Mouse (Mus musculus) limb, embryonic 12.5 days (tissue): ENCODE measurements at regions not wholly inside any gene's neighbourhood (a gene's known extent, or its start where the extent isn't known, plus 50 kb on each side); places are given as distances from the start of the nearest gene placed in this dataset.

Source experiments
- ATAC-seq: fragments of 200-750 bp; cut with Nextera tagmentation; 2 replicates; pipeline ENCODE4 v1.8.0; 2017; ENCODE audit warnings: low read depth, moderate TSS enrichment; ENCODE audit not compliant: insufficient number of reproducible peaks, insufficient read depth, low FRiP score, low TSS enrichment
- H3K27ac ChIP-seq: fragments of 300-500 bp; sonication (generic); 2 replicates; pipeline ENCODE4 v1.5.1; 2016; ENCODE audit warnings: mild to moderate bottlenecking, moderate library complexity
- H3K27me3 ChIP-seq: fragments of 300-500 bp; sonication (generic); 2 replicates; pipeline ENCODE4 v1.6.1; 2016; ENCODE audit warnings: mild to moderate bottlenecking, moderate library complexity
- H3K36me3 ChIP-seq: fragments of 300-500 bp; sonication (generic); 2 replicates; pipeline ENCODE4 v1.6.1; 2016; ENCODE audit warnings: mild to moderate bottlenecking, moderate library complexity
- H3K4me1 ChIP-seq: fragments of 300-500 bp; sonication (generic); replicated peaks from 2 replicates; pipeline ENCODE4 v1.6.1; 2016
- H3K4me2 ChIP-seq: fragments of 300-500 bp; sonication (generic); 2 replicates; pipeline ENCODE4 v1.6.1; 2016; ENCODE audit warnings: mild to moderate bottlenecking, moderate library complexity
- H3K4me3 ChIP-seq: fragments of 300-500 bp; sonication (generic); replicated peaks from 2 replicates; pipeline ENCODE4 v1.5.1; 2016; ENCODE audit warnings: mild to moderate bottlenecking
- H3K9ac ChIP-seq: fragments of 300-500 bp; sonication (generic); replicated peaks from 2 replicates; pipeline ENCODE4 v1.6.1; 2016; ENCODE audit warnings: mild to moderate bottlenecking, moderate library complexity
- H3K9me3 ChIP-seq: fragments of 300-500 bp; sonication (generic); 2 replicates; pipeline ENCODE4 v1.6.1; 2016; ENCODE audit warnings: mild to moderate bottlenecking, moderate library complexity
- WGBS: fragments of 180-500 bp; shearing (Covaris S2); methylation state at CpG from one replicate; pipeline ENCODE4 v1.1.7; 2016; 5-methylcytosine and 5-hydroxymethylcytosine counted together

GRCm38 (mm10) chr12:12882931-12883553, 58.7 kb downstream of the Mycn start:
- Histone ChIP-seq H3K4me3 (no peak overlapping the region), H3K27ac (no peak overlapping the region), H3K27me3 (no peaks in the 10 kb centered on the region), H3K9ac (no peak overlapping the region), H3K36me3 (no peaks in the 10 kb centered on the region), H3K4me1 (0 out of 2 replicates have a peak, but pooled peaks cover 8% of the 10 kb centered on the region), H3K9me3 (no peaks in the 10 kb centered on the region), H3K4me2 (no peak overlapping the region)
- no peak for ATAC-seq
- 83% methylated on average over 5 of the region's 5 CpGs for WGBS

- no peak overlapping the region for H3K27ac ChIP-seq
- H3K4me3 ChIP-seq = no peak overlapping the region
- H3K36me3 ChIP-seq = no peaks in the 10 kb centered on the region
- no peak overlapping the region for H3K9ac ChIP-seq
- no peaks in the 10 kb centered on the region for H3K27me3 ChIP-seq
- no peak for ATAC-seq
- H3K4me1 ChIP-seq = no peaks in the 10 kb centered on the region
- no peaks in the 10 kb centered on the region for H3K9me3 ChIP-seq
- 98% methylated on average over 2 of the region's 2 CpGs for whole genome bisulfite sequencing
- H3K4me2 ChIP-seq = no peak overlapping the region
Measured at GRCm38 (mm10) chr12:12878031-12878430, 63.7 kb downstream of the Mycn start.

- Histone ChIP-seq H3K9ac (no peak overlapping the region), H3K27me3 (no peaks in the 10 kb centered on the region), H3K4me3 (no peak overlapping the region), H3K4me2 (no peak overlapping the region), H3K36me3 (no peaks in the 10 kb centered on the region), H3K9me3 (no peaks in the 10 kb centered on the region), H3K27ac (no peak overlapping the region), H3K4me1 (no peaks in the 10 kb centered on the region)
- no peak for ATAC-seq
- WGBS = 58% methylated on average over 5 of the region's 5 CpGs
Measured at GRCm38 (mm10) chr12:12877539-12877938, 64.2 kb downstream of the Mycn start.

GRCm38 (mm10) chr12:12875976-12876745, 65.6 kb downstream of the Mycn start:
- H3K4me3 ChIP-seq = no peak overlapping the region
- H3K4me2 ChIP-seq = no peak overlapping the region
- 75% methylated on average over 12 of the region's 12 CpGs for WGBS
- H3K9me3 ChIP-seq = no peaks in the 10 kb centered on the region
- H3K36me3 ChIP-seq = no peaks in the 10 kb centered on the region
- ATAC-seq = no peak
- H3K9ac ChIP-seq = no peak overlapping the region
- peaks cover 2% of the 10 kb centered on the region; the same call in 1 of the 2 replicates for H3K4me1 ChIP-seq
- H3K27me3 ChIP-seq = no peaks in the 10 kb centered on the region
- H3K27ac ChIP-seq = no peak overlapping the region

- WGBS = 88% methylated on average over 11 of the region's 11 CpGs
- H3K27me3 ChIP-seq = no peaks in the 10 kb centered on the region
- ATAC-seq = no peak
- peaks cover 4% of the 10 kb centered on the region; the same call in 1 of the 2 replicates for H3K4me1 ChIP-seq
- no peak overlapping the region for H3K4me3 ChIP-seq
- no peak overlapping the region for H3K4me2 ChIP-seq
- no peaks in the 10 kb centered on the region for H3K9me3 ChIP-seq
- H3K27ac ChIP-seq = no peak overlapping the region
- H3K36me3 ChIP-seq = no peaks in the 10 kb centered on the region
- no peak overlapping the region for H3K9ac ChIP-seq
Measured at GRCm38 (mm10) chr12:12873551-12873950, 68.2 kb downstream of the Mycn start.

GRCm38 (mm10) chr12:12872974-12873373, 68.7 kb downstream of the Mycn start:
- H3K4me3 ChIP-seq = no peak overlapping the region
- 65% methylated on average over 4 of the region's 4 CpGs for WGBS
- H3K27ac ChIP-seq = no peak overlapping the region
- peaks cover 4% of the 10 kb centered on the region; the same call in 1 of the 2 replicates for H3K4me1 ChIP-seq
- H3K36me3 ChIP-seq = no peaks in the 10 kb centered on the region
- H3K9ac ChIP-seq = no peak overlapping the region
- H3K27me3 ChIP-seq = no peaks in the 10 kb centered on the region
- H3K9me3 ChIP-seq = no peaks in the 10 kb centered on the region
- no peak for ATAC-seq
- no peak overlapping the region for H3K4me2 ChIP-seq

- no peak overlapping the region for H3K4me2 ChIP-seq
- no peak overlapping the region for H3K4me3 ChIP-seq
- H3K9me3 ChIP-seq = no peaks in the 10 kb centered on the region
- ATAC-seq = no peak
- peaks cover 4% of the 10 kb centered on the region; the same call in 1 of the 2 replicates for H3K4me1 ChIP-seq
- no peaks in the 10 kb centered on the region for H3K27me3 ChIP-seq
- no peak overlapping the region for H3K27ac ChIP-seq
- H3K9ac ChIP-seq = no peak overlapping the region
- no peaks in the 10 kb centered on the region for H3K36me3 ChIP-seq
- 48% methylated on average over 4 of the region's 4 CpGs for WGBS
Measured at GRCm38 (mm10) chr12:12871272-12871671, 70.4 kb downstream of the Mycn start.

GRCm38 (mm10) chr12:12866590-12866989, 75.1 kb downstream of the Mycn start:
- H3K4me3 ChIP-seq = no peak overlapping the region
- H3K4me2 ChIP-seq = no peak overlapping the region
- no peak overlapping the region for H3K9ac ChIP-seq
- no peaks in the 10 kb centered on the region for H3K36me3 ChIP-seq
- peaks cover 4% of the 10 kb centered on the region; the same call in 1 of the 2 replicates for H3K4me1 ChIP-seq
- H3K9me3 ChIP-seq = no peaks in the 10 kb centered on the region
- 66% methylated on average over 10 of the region's 10 CpGs for WGBS
- H3K27me3 ChIP-seq = no peaks in the 10 kb centered on the region
- ATAC-seq = no peak
- no peak overlapping the region for H3K27ac ChIP-seq

- H3K27ac ChIP-seq = no peak overlapping the region
- WGBS = 14% methylated on average over 2 of the region's 2 CpGs
- H3K4me3 ChIP-seq = no peak overlapping the region
- H3K9me3 ChIP-seq = no peaks in the 10 kb centered on the region
- no peaks in the 10 kb centered on the region for H3K27me3 ChIP-seq
- H3K36me3 ChIP-seq = no peaks in the 10 kb centered on the region
- no peak for ATAC-seq
- no peaks in the 10 kb centered on the region for H3K4me1 ChIP-seq
- no peak overlapping the region for H3K9ac ChIP-seq
- no peak overlapping the region for H3K4me2 ChIP-seq
Measured at GRCm38 (mm10) chr12:12850681-12851080, 91.0 kb downstream of the Mycn start.

GRCm38 (mm10) chr12:12846716-12847115, 95.0 kb downstream of the Mycn start:
- 83% methylated on average over 1 of the region's 1 CpGs for WGBS

GRCm38 (mm10) chr12:12842247-12842957, 99.3 kb downstream of the Mycn start:
- Histone ChIP-seq H3K9me3 (no peaks in the 10 kb centered on the region), H3K4me2 (peak overlapping the region; percentile 49), H3K27ac (peak overlapping the region; percentile 82; the same call in 1 of the 2 replicates), H3K36me3 (no peaks in the 10 kb centered on the region), H3K9ac (no peak overlapping the region), H3K27me3 (0 out of 2 replicates have a peak, but pooled peaks cover 3% of the 10 kb centered on the region), H3K4me1 (peaks cover 34% of the 10 kb centered on the region), H3K4me3 (no peak overlapping the region)
- WGBS = 15% methylated on average over 17 of the region's 17 CpGs
- ATAC-seq = no peak

More at GRCm38 (mm10) chr12:12846716-12847115, 95.0 kb downstream of the Mycn start:
- Histone ChIP-seq H3K4me2 (no peak overlapping the region), H3K36me3 (no peaks in the 10 kb centered on the region), H3K9ac (no peak overlapping the region), H3K4me3 (no peak overlapping the region), H3K27me3 (0 out of 2 replicates have a peak, but pooled peaks cover 1% of the 10 kb centered on the region), H3K4me1 (peaks cover 15% of the 10 kb centered on the region), H3K9me3 (no peaks in the 10 kb centered on the region), H3K27ac (no peak overlapping the region)
- ATAC-seq = no peak
